Mouse (Mus musculus): ENCODE data around the gene Kcnip1.

DNA sequence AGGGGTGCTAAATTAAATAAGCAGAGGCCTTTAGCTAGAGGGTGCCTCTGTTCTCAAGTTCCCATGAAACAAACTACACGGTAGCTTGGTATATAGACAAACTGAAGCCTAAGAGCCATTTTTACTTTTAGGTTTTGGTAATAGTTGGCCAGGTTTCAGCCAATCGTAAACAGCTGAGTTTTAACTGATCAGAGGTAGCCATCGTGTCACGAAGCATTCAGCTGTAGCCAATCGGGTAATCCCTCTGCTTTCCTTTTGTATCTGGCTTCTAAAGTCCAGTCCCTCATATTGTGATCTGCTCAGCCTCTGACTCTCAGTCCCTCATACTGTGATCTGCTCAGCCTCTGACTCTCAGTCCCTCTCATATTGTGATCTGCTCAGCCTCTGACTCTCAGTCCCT lies 36.7 kb upstream of the Kcnip1 start:
- no peak for TF ChIP-seq POLR2A (IDR thresholded peaks at IDR 0.05; ENCODE audit: low read depth, low read length)
- no peak for TF ChIP-seq IRF4 (IDR thresholded peaks at IDR 0.05; ENCODE audit: low read depth, low read length)
- no peak for TF ChIP-seq MAFK (IDR thresholded peaks at IDR 0.05; ENCODE audit: insufficient replicate concordance, low read length)
- no peak for TF ChIP-seq ZC3H11A (IDR thresholded peaks at IDR 0.05; ENCODE audit: low read depth, low read length)
- TF ChIP-seq ZKSCAN1 (IDR thresholded peaks at IDR 0.05; ENCODE audit: borderline replicate concordance, low read depth, low read length) = no peak
- no peak for TF ChIP-seq PAX5 (IDR thresholded peaks at IDR 0.05; ENCODE audit: low read length)
- no peak for TF ChIP-seq CTCF (conservative IDR thresholded peaks at IDR 0.05 in 1 of 2, IDR thresholded peaks at IDR 0.05 in 1 of 2; ENCODE audit: low read depth in 2 of 2, low read length in 2 of 2)
- TF ChIP-seq MAX (IDR thresholded peaks at IDR 0.05; ENCODE audit: low read length) = no peak
- no peak for TF ChIP-seq ZMIZ1 (IDR thresholded peaks at IDR 0.05; ENCODE audit: low read depth, low read length)
- TF ChIP-seq UBTF (IDR thresholded peaks at IDR 0.05; ENCODE audit: low read depth, low read length) = no peak
- TF ChIP-seq CHD1 (IDR thresholded peaks at IDR 0.05; ENCODE audit: low read depth, low read length) = no peak
